Mouse (Mus musculus): ENCODE measurements around the gene Coq9. TPM values are rescaled to one million over a fixed set of nuclear protein-coding genes. Genes with fewer than 3 reads are reported as not detected.

Gene Coq9
- polyA plus RNA-seq, 1 experiment from 2014 or later = 79.4 TPM

DNA sequence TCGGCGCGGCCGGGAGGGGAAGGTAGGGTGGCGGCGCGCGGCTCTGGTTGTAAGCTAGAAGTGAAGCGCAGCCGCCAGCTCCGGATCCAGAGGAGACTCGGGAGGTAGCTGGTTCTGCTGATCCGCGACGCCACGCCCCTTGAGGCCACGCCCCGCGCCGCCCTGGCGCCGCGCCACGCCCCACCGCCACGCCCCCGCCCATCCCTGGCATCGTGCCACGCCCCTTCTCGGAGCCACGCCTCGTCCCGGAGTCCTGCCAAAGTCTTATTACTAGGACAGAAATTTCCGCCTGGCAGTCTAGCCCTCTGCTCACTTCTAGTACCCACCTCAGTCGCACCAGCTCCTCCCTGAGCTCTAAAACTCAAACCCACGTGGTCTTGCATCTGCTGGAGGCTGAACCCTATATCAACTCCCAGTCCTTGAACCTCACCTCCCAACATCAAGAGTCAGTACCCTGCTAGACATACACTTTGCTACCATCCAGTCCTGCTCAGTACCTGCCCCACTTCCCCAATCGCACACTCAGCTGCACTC is 38.1 kb downstream of the Coq9 start, which contains the start of gene Dok4:
Dok4 (minus strand) TSS at position 134 of the 534 bp plus-strand sequence.
- H3K4me2 ChIP-seq (replicated peaks; ENCODE audit: low read depth) = peak within 1 kb of the TSS; percentile 91
- H3K4me1 ChIP-seq (replicated peaks; ENCODE audit: control insufficient read depth, insufficient read depth, low read length) = peaks cover 6% of the 10 kb centered on the region; the same call in 1 of the 2 replicates
- peak within 1 kb of the TSS; percentile 95 for H3K27ac ChIP-seq (ENCODE audit: low read depth, low read length)
- peak within 1 kb of the TSS; percentile 76 for H3K9ac ChIP-seq (ENCODE audit: low read depth, low read length)
- WGBS = 0% methylated on average over 32 of the region's 37 CpGs
- H3K4me3 ChIP-seq (ENCODE audit: low read depth, low read length) = peak within 1 kb of the TSS; percentile 78
- no peaks in the 10 kb centered on the region for H3K27me3 ChIP-seq (replicated peaks; ENCODE audit: control insufficient read depth, insufficient read depth, low read length)
- H3K36me3 ChIP-seq (ENCODE audit: control insufficient read depth, insufficient read depth) = no peaks in the 10 kb centered on the region
- no peak for TF ChIP-seq CTCF (IDR thresholded peaks at IDR 0.05; ENCODE audit: low read depth)
- no peaks in the 10 kb centered on the region for H3K9me3 ChIP-seq (ENCODE audit: control insufficient read depth)
- peak; percentile 59 for ATAC-seq

DNA sequence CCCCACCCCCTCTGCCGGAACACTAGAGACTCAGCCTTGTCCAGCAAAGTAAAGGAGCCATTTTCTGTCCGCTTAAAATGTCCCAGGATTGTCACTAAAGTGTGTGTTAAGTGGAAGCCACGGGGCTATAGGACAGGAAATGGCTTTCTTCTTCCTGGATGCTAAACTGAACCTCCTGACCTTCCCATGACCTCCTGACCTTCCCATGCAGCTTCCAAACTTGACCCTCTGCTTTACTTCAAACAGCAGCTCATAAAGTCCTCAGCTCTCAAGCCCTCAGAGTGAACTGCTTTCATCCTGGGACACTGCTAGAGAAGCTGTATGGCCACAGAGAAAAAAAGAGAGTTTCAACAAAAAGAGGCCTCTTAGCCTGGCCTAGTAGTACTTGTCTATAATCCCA is 38.7 kb downstream of the Coq9 start:
- Histone ChIP-seq H3K4me3 (ENCODE audit: low read depth, low read length) (no peak overlapping the region), H3K9ac (ENCODE audit: low read depth, low read length) (no peak overlapping the region), H3K4me2 (replicated peaks; ENCODE audit: low read depth) (peak overlapping the region; percentile 91), H3K4me1 (replicated peaks; ENCODE audit: control insufficient read depth, insufficient read depth, low read length) (peaks cover 6% of the 10 kb centered on the region; the same call in 1 of the 2 replicates), H3K9me3 (ENCODE audit: control insufficient read depth) (no peaks in the 10 kb centered on the region), H3K27me3 (replicated peaks; ENCODE audit: control insufficient read depth, insufficient read depth, low read length) (no peaks in the 10 kb centered on the region), H3K36me3 (ENCODE audit: control insufficient read depth, insufficient read depth) (no peaks in the 10 kb centered on the region), H3K27ac (ENCODE audit: low read depth, low read length) (peak overlapping the region; percentile 95; the same call in 1 of the 2 replicates)
- WGBS = 56% methylated on average over 3 of the region's 3 CpGs
- no peak for TF ChIP-seq CTCF (IDR thresholded peaks at IDR 0.05; ENCODE audit: low read depth)
- ATAC-seq = no peak

DNA sequence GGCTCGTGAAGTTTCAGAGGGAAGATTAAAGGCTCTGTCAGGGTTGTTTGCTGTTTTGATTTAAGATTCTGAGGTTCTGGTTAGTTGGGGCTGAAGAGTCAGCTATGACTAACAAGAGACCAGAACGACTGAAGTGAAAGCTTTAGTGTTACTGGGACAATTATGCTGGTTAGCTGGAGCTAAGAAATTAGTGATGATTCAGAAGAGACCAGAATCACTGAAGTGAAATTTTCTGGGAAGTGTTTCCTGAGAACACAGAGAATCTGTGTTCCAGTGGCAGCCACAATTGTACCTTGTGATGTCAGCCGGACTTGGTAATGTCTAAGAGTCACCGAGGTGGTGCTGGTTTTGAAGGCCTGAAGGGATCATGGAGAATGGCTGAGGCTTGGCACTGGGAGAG is 42.6 kb downstream of the Coq9 start:
- Histone ChIP-seq H3K4me3 (ENCODE audit: low read depth, low read length) (no peak overlapping the region), H3K36me3 (ENCODE audit: control insufficient read depth, insufficient read depth) (no peaks in the 10 kb centered on the region), H3K9ac (ENCODE audit: low read depth, low read length) (no peak overlapping the region), H3K4me1 (replicated peaks; ENCODE audit: control insufficient read depth, insufficient read depth, low read length) (no peaks in the 10 kb centered on the region; the same call in 1 of the 2 replicates), H3K4me2 (replicated peaks; ENCODE audit: low read depth) (no peak overlapping the region), H3K27me3 (replicated peaks; ENCODE audit: control insufficient read depth, insufficient read depth, low read length) (no peaks in the 10 kb centered on the region), H3K27ac (ENCODE audit: low read depth, low read length) (no peak overlapping the region), H3K9me3 (ENCODE audit: control insufficient read depth) (no peaks in the 10 kb centered on the region)
- no peak for TF ChIP-seq CTCF (IDR thresholded peaks at IDR 0.05; ENCODE audit: low read depth)
- no peak for ATAC-seq
- WGBS = 62% methylated on average over 4 of the region's 4 CpGs

DNA sequence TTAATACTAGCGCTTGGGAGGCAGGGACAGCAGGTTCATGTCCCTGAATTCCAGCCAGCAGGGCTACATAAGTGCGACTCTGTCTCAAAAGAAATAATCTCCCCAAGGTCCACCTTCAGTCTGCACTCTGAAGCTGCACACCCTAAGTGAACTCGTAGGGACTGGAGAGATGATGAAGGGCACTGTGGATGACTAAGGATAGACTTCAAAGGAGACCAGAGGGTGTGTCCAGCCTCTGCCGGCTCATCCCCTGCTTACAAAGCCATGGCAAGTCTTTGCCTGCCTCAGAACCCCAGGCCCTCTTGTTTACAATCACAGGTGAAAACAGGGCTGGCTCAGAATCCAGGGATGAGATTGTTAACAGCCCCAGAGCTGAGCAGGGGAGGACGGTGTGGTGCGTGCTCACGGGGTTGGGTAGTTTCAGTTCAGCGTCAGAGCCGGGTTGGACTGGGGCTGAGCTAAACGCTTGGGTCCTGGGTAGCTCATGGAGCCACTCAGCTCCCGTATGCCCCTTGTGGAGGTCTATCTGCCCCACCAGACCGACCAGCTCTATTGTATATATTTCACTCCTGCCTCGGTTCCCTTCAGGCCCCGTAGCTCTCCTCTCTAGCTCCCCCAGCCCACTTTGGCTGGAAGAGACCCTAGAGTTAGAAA is 50.4 kb downstream of the Coq9 start:
- peak overlapping the region; percentile 47 for H3K4me2 ChIP-seq (replicated peaks; ENCODE audit: low read depth)
- H3K9me3 ChIP-seq (ENCODE audit: control insufficient read depth) = no peaks in the 10 kb centered on the region
- no peak overlapping the region for H3K4me3 ChIP-seq (ENCODE audit: low read depth, low read length)
- ATAC-seq = no peak
- 19% methylated on average over 14 of the region's 14 CpGs for WGBS
- no peaks in the 10 kb centered on the region for H3K36me3 ChIP-seq (ENCODE audit: control insufficient read depth, insufficient read depth)
- H3K9ac ChIP-seq (ENCODE audit: low read depth, low read length) = no peak overlapping the region
- H3K27me3 ChIP-seq (replicated peaks; ENCODE audit: control insufficient read depth, insufficient read depth, low read length) = no peaks in the 10 kb centered on the region
- H3K4me1 ChIP-seq (replicated peaks; ENCODE audit: control insufficient read depth, insufficient read depth, low read length) = no peaks in the 10 kb centered on the region
- TF ChIP-seq CTCF (IDR thresholded peaks at IDR 0.05; ENCODE audit: low read depth) = 0 out of 2 replicates have a peak, but pooled peaks have one; percentile 5
- H3K27ac ChIP-seq (ENCODE audit: low read depth, low read length) = no peak overlapping the region

DNA sequence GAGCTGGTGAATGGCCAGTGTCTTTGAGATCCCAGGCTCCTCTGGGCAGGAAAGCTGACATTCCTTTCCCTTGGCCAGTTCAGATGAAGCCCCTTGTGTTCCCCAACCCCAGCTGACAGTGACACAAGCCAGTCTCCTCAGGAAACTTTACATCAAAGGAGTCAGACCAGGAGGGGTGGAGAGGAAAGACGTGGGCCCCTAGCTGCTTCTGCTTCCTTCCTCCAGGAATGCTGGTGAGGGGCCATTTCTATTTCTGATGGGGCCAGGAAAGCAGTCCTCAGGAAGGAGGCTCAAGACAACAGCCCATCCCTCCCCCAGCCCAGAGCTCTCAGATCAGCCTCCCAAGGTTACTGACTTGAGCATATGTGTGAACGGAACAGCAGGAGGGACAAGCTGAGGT is 54.8 kb downstream of the Coq9 start:
- Histone ChIP-seq H3K27ac (ENCODE audit: low read depth, low read length) (no peak overlapping the region), H3K4me3 (ENCODE audit: low read depth, low read length) (no peak overlapping the region), H3K27me3 (replicated peaks; ENCODE audit: control insufficient read depth, insufficient read depth, low read length) (no peaks in the 10 kb centered on the region), H3K9me3 (ENCODE audit: control insufficient read depth) (no peaks in the 10 kb centered on the region), H3K4me1 (replicated peaks; ENCODE audit: control insufficient read depth, insufficient read depth, low read length) (no peaks in the 10 kb centered on the region), H3K4me2 (replicated peaks; ENCODE audit: low read depth) (no peak overlapping the region), H3K36me3 (ENCODE audit: control insufficient read depth, insufficient read depth) (no peaks in the 10 kb centered on the region), H3K9ac (ENCODE audit: low read depth, low read length) (no peak overlapping the region)
- 33% methylated on average over 2 of the region's 2 CpGs for WGBS
- no peak for ATAC-seq
- no peak for TF ChIP-seq CTCF (IDR thresholded peaks at IDR 0.05; ENCODE audit: low read depth)

DNA sequence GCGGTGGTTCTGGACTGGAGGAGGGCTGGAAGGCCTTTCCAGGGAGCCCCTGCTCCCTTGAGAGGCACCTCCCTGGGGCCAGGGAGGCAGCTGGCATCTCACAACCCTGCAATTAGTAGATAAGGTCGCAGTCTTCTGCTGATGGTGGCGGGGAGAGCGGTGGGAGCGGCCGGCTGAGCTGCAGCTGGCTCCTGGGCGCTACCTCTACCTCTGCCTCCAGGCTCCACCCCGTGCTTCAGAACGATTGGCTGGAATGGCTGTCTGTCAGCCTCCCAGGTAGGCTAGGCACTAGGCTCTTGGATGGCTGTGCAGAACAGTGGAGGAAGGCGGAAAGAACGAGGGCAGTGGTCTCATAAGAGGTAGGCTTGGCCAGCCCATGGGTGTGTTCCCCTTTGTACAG is 61.1 kb downstream of the Coq9 start:
- Histone ChIP-seq H3K9me3 (ENCODE audit: control insufficient read depth) (no peaks in the 10 kb centered on the region), H3K9ac (ENCODE audit: low read depth, low read length) (0 out of 2 replicates have a peak overlapping the region, but pooled peaks have one; percentile 4), H3K27ac (ENCODE audit: low read depth, low read length) (peak overlapping the region; percentile 55; the same call in 1 of the 2 replicates), H3K4me2 (replicated peaks; ENCODE audit: low read depth) (peak overlapping the region; percentile 51), H3K27me3 (replicated peaks; ENCODE audit: control insufficient read depth, insufficient read depth, low read length) (no peaks in the 10 kb centered on the region), H3K4me1 (replicated peaks; ENCODE audit: control insufficient read depth, insufficient read depth, low read length) (peaks cover 14% of the 10 kb centered on the region), H3K36me3 (ENCODE audit: control insufficient read depth, insufficient read depth) (no peaks in the 10 kb centered on the region; the same call in 1 of the 2 replicates), H3K4me3 (ENCODE audit: low read depth, low read length) (0 out of 2 replicates have a peak overlapping the region, but pooled peaks have one; percentile 1)
- WGBS = 14% methylated on average over 11 of the region's 11 CpGs
- ATAC-seq = peak; percentile 91
- TF ChIP-seq CTCF (IDR thresholded peaks at IDR 0.05; ENCODE audit: low read depth) = no peak
